Mouse (Mus musculus) hindbrain, embryonic 16.5 days (tissue): Measurements from ENCODE around the gene Ap5z1. TPM values are rescaled to one million over a fixed set of nuclear protein-coding genes. Genes with fewer than 3 reads are reported as not detected.

ENCODE experiments used
- ATAC-seq: fragments of 200-750 bp; cut with Nextera tagmentation; 2 replicates; pipeline ENCODE4 v1.8.0; 2017; ENCODE audit warnings: moderate TSS enrichment, moderate library complexity
- H3K27ac ChIP-seq: fragments of 300-500 bp; sonication (generic); 2 replicates; pipeline ENCODE4 v1.5.1; 2014; ENCODE audit warnings: low read depth, mild to moderate bottlenecking, control low read depth, low read length, moderate library complexity
- H3K27me3 ChIP-seq: fragments of 300-500 bp; sonication (generic); replicated peaks from 2 replicates; pipeline ENCODE4 v1.6.1; 2014; ENCODE audit warnings: low read length; ENCODE audit not compliant: control insufficient read depth, insufficient read depth
- H3K36me3 ChIP-seq: fragments of 300-500 bp; sonication (generic); 2 replicates; pipeline ENCODE4 v1.6.1; 2014; ENCODE audit warnings: mild to moderate bottlenecking, low read length, moderate library complexity, mixed read lengths; ENCODE audit not compliant: control insufficient read depth, insufficient read depth
- H3K4me1 ChIP-seq: fragments of 300-500 bp; sonication (generic); 2 replicates; pipeline ENCODE4 v1.6.1; 2014; ENCODE audit warnings: low read depth, low read length; ENCODE audit not compliant: control insufficient read depth, insufficient read depth
- H3K4me2 ChIP-seq: fragments of 300-500 bp; sonication (generic); 2 replicates; pipeline ENCODE4 v1.6.1; 2014; ENCODE audit warnings: mild to moderate bottlenecking, low read length, control low read depth, moderate library complexity
- H3K4me3 ChIP-seq: fragments of 300-500 bp; sonication (generic); 2 replicates; pipeline ENCODE4 v1.5.1; 2014; ENCODE audit warnings: mild to moderate bottlenecking, low read length, control low read depth, moderate library complexity
- H3K9ac ChIP-seq: fragments of 300-500 bp; sonication (generic); 2 replicates; pipeline ENCODE4 v1.6.1; 2014; ENCODE audit warnings: low read depth, mild to moderate bottlenecking, control low read depth, low read length, moderate library complexity
- H3K9me3 ChIP-seq: fragments of 300-500 bp; sonication (generic); 2 replicates; pipeline ENCODE4 v1.6.1; 2014; ENCODE audit warnings: mild to moderate bottlenecking, low read length, moderate library complexity; ENCODE audit not compliant: control insufficient read depth
- WGBS: fragments of 180-500 bp; shearing (Covaris S2); extraction: QIAGEN DNeasy Blood & Tissue Kit; methylation state at CpG from one replicate; pipeline ENCODE4 v1.1.7; 2014; 5-methylcytosine and 5-hydroxymethylcytosine counted together
- polyA plus RNA-seq: library from polyadenylated mRNA; unstranded; fragments of >200 nt; fragmentation: Nextera tagmentation; extraction: Ambion mirVana; gene quantifications from 2 replicates; pipeline ENCODE4 v1.2.1, GENCODE M21; 2015

The Ap5z1 gene
- polyA plus RNA-seq, 1 experiment from 2014 or later: 12.3 TPM

DNA sequence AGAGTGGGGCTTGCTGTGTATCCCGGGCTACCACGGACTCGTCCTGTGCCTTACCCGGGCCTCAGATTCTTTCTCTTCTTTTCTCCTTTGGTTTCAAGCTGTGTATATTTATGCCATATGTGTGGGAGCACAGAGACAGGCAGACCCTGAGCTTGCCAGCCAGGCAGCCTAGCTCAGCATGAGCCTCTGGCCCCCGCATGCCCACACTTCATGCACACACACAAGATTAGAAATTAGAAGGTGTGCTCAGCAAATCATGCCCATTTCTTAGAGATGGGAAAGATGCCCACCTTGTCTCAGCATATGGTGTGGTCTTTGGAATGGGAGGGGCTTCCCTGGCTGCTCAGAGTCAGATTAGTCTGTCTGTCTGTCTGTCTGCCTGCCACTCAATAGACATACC lies 29.7 kb upstream of the Ap5z1 start:
- no peak for ATAC-seq
- Histone ChIP-seq H3K9me3 (no peaks in the 10 kb centered on the region), H3K27ac (no peak overlapping the region), H3K4me2 (no peak overlapping the region), H3K9ac (no peak overlapping the region), H3K36me3 (peaks cover 14% of the 10 kb centered on the region), H3K27me3 (no peaks in the 10 kb centered on the region), H3K4me1 (peaks cover 8% of the 10 kb centered on the region; the same call in 1 of the 2 replicates), H3K4me3 (no peak overlapping the region)
- WGBS: 53% methylated on average over 5 of the region's 5 CpGs

DNA sequence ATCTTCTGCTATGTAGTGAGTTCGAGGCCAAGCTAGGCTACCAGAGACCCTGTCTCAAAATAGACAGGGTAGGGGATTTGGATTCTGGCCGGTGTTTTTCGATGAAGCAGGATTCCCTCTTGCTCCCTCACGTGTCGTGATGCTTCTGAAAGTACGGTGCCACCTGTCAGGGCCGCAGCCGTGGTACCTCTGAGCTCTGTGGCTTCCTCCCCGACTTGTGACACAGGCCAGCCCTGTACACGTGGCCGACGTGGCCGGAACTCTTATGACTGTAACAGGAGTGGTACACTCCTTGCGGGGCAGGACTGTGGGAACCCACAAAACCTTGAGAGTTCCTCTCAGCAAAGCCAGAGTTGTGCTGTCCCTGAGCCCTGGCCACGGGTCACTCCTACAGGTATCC lies 28.0 kb upstream of the Ap5z1 start:
- Histone ChIP-seq H3K36me3 (peaks cover 14% of the 10 kb centered on the region), H3K9ac (no peak overlapping the region), H3K9me3 (no peaks in the 10 kb centered on the region), H3K4me1 (peaks cover 20% of the 10 kb centered on the region), H3K27me3 (no peaks in the 10 kb centered on the region), H3K27ac (no peak overlapping the region), H3K4me2 (no peak overlapping the region), H3K4me3 (no peak overlapping the region)
- WGBS: 98% methylated on average over 15 of the region's 15 CpGs
- ATAC-seq: no peak

DNA sequence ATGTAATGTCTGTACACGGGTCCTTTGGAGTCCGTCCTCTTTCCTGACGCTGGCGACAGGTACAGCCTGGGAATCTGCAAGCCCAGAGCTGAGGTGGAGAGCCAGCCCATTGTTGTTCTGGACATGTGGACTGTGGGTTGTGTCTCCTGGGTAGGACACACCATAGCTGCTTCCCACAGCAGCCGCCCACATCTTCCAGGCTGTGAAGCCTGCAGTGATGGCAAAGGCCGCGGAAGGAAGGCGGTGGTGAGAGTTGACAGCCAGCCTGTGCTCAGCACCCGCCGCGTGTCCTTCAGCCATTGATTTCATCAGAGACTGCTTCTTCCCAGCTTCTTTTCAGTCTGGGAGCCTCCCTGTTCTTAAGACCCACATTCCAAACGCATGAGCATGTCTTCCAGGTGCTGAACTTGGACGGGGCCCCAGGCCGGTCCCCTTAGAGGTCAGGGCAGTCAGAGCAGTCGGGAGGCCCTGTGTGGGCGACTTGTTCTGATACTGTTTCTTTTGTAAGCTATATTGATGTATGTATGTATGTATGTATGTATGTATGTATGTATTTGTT lies 25.3 kb upstream of the Ap5z1 start:
- H3K27ac ChIP-seq: no peak overlapping the region
- H3K36me3 ChIP-seq: peaks cover 14% of the 10 kb centered on the region
- H3K4me3 ChIP-seq: no peak overlapping the region
- no peak overlapping the region for H3K9ac ChIP-seq
- peaks cover 20% of the 10 kb centered on the region for H3K4me1 ChIP-seq
- no peaks in the 10 kb centered on the region for H3K9me3 ChIP-seq
- no peaks in the 10 kb centered on the region for H3K27me3 ChIP-seq
- no peak overlapping the region for H3K4me2 ChIP-seq
- no peak for ATAC-seq
- WGBS: 81% methylated on average over 16 of the region's 16 CpGs

DNA sequence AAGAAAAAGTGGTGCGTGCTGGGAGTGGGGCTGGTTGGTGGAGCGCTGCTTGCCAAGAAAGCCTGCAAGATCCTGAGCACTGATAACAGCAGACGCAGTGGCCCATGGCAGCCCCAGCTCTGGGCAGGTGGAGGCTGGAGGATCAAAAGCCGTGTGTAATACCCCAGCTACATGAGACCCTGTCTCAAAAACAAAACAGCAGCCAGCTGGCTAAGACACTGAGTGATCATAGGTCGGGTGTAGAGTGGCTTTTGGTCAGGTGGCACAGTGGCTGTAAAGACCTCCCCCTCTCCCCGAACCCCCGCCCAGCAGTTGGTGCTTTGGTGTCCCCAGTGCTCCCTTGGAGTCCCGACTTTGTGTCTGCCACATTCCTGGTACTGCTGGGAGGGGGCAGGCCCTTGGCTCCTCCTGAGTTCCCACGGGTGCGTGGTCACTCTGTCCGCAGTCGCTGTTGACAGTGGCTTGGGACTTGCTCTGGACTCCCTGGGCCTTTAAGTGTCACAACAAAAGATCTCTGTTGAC lies 23.8 kb upstream of the Ap5z1 start:
- peak overlapping the region; percentile 54 for H3K4me2 ChIP-seq
- H3K27ac ChIP-seq: peak overlapping the region; percentile 80
- 3% methylated on average over 11 of the region's 12 CpGs for WGBS
- H3K36me3 ChIP-seq: peaks cover 14% of the 10 kb centered on the region
- H3K9me3 ChIP-seq: no peaks in the 10 kb centered on the region
- H3K9ac ChIP-seq: peak overlapping the region; percentile 32; the same call in 1 of the 2 replicates
- peaks cover 22% of the 10 kb centered on the region for H3K4me1 ChIP-seq
- H3K27me3 ChIP-seq: no peaks in the 10 kb centered on the region
- H3K4me3 ChIP-seq: peak overlapping the region; percentile 20
- ATAC-seq: peak; percentile 77

DNA sequence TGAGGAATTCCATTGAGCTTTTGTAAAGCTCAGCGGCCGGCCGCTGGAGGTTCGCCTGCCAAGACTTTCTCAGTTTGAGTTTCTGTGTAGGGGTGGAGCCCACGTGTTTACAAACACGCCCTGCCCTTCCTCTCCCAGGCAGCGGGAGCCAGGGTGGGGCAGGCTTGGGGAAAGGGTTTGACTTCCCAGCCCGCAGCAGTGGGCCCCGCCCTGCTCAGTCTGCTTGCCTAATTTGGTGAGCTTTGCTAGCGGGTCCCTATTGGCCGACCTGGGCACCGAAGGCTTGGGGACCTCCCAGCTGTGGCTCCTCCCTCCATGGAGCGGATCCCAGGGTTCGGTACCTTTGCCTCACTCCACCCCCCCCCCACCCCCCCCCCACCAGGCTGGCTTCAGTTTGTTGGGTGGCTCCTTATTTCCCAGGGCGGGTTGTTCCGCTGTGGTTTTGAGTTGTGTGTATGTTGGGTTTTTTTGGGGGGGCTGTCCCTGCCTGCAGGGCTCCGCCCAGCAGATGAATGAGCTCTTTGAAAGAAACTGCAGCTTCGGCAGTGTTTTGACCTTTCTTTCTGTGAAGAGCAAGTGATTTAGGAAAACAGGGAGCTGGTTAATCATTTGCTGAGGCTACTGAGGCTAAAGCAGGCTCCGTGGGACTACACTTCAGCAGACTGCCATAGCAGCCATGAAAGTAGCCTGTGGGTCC lies 23.1 kb upstream of the Ap5z1 start:
- Histone ChIP-seq H3K27me3 (no peaks in the 10 kb centered on the region), H3K9ac (0 out of 2 replicates have a peak overlapping the region, but pooled peaks have one; percentile 11), H3K36me3 (peaks cover 9% of the 10 kb centered on the region), H3K4me2 (peak overlapping the region; percentile 54), H3K4me1 (peaks cover 24% of the 10 kb centered on the region), H3K27ac (peak overlapping the region; percentile 80), H3K4me3 (peak overlapping the region; percentile 20), H3K9me3 (no peaks in the 10 kb centered on the region)
- peak; percentile 90 for ATAC-seq
- WGBS: 2% methylated on average over 19 of the region's 19 CpGs

DNA sequence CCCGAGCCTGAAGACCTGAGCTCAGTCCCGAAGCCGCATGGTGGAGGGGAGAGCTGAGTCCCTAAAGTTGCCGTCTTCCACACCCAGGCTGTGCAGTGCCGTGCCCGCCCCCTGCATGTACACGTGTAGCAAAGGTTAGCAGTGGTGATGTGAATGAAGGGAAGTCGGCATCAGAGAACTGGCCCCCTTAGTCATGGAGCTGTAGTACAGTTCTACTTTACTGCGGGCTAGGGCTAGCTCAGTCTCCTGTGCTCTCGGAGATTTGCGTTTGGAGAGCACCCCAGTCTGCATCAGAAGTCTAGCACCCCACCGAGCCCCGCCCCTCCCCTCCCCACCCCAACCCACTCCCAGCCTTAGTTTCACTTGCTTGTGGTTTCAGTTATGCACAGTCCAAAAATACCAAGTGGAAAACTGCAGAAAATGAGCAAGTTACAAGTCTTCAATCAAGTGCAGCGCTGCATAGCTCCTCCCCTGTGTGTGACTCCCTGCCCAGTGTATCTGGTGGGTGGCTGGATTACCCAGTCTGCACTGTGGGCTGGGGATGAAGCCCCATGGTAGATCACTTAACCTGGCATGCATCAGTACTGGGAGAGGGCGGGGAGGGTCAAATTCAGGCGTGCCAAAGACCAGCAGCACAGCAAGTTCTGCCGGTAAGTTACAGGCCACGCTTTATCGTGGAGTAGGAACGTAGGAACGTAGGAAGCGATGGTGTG lies 22.3 kb upstream of the Ap5z1 start:
- peaks cover 2% of the 10 kb centered on the region; the same call in 1 of the 2 replicates for H3K36me3 ChIP-seq
- ATAC-seq: no peak
- no peak overlapping the region for H3K4me3 ChIP-seq
- H3K4me1 ChIP-seq: peaks cover 26% of the 10 kb centered on the region
- no peaks in the 10 kb centered on the region for H3K27me3 ChIP-seq
- H3K9me3 ChIP-seq: no peaks in the 10 kb centered on the region
- peak overlapping the region; percentile 80 for H3K27ac ChIP-seq
- 52% methylated on average over 22 of the region's 22 CpGs for WGBS
- peak overlapping the region; percentile 54; the same call in 1 of the 2 replicates for H3K4me2 ChIP-seq
- H3K9ac ChIP-seq: no peak overlapping the region

DNA sequence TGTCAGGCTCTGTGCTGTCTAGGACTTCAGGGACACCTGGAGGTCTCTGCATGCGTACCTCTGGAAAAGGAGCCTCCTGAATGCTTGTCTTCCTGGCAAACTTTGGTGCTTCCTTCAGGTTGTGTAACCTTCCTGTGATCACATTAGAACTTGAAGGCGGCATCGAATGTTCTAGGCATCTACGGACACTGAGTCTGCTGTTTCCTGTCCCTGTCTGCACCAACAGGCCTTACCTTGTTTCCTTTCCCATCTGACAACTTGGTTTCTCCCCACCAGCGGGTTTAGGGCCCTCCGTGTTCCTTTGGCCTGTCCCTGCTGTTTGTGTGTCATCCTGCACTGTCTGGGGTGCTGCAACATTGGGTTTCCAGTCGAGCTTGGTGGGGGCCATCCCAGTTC lies 21.7 kb upstream of the Ap5z1 start:
- Histone ChIP-seq H3K4me3 (no peak overlapping the region), H3K4me2 (no peak overlapping the region), H3K27ac (no peak overlapping the region; the same call in 1 of the 2 replicates), H3K4me1 (peaks cover 26% of the 10 kb centered on the region), H3K36me3 (no peaks in the 10 kb centered on the region), H3K9ac (no peak overlapping the region), H3K9me3 (no peaks in the 10 kb centered on the region), H3K27me3 (no peaks in the 10 kb centered on the region)
- 83% methylated on average over 7 of the region's 7 CpGs for WGBS
- ATAC-seq: no peak

DNA sequence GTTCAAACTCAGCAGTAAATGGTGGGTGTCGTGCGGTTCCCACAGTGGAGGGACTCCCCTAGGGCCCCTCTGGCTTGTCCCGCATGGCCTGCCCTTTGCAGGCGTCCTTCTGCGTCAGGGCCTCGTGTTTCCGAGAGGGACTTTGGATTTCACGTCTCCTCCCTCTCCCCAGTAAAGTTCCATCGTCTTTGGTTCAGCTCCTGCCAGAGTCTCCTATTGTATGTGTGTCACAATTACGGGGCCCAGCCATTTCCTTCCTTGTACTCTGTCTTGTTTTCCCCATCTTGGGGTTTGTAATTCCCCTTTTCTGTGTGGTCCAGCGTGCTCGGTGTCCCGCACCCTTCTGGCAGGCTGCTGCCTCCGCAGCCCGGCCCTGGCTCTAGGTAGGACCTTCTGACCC lies 20.2 kb upstream of the Ap5z1 start:
- H3K36me3 ChIP-seq: no peaks in the 10 kb centered on the region
- no peak overlapping the region for H3K4me3 ChIP-seq
- H3K27me3 ChIP-seq: no peaks in the 10 kb centered on the region
- 55% methylated on average over 15 of the region's 15 CpGs for WGBS
- H3K4me1 ChIP-seq: peaks cover 31% of the 10 kb centered on the region
- no peak overlapping the region for H3K9ac ChIP-seq
- no peaks in the 10 kb centered on the region for H3K9me3 ChIP-seq
- ATAC-seq: no peak
- H3K4me2 ChIP-seq: no peak overlapping the region
- H3K27ac ChIP-seq: no peak overlapping the region

DNA sequence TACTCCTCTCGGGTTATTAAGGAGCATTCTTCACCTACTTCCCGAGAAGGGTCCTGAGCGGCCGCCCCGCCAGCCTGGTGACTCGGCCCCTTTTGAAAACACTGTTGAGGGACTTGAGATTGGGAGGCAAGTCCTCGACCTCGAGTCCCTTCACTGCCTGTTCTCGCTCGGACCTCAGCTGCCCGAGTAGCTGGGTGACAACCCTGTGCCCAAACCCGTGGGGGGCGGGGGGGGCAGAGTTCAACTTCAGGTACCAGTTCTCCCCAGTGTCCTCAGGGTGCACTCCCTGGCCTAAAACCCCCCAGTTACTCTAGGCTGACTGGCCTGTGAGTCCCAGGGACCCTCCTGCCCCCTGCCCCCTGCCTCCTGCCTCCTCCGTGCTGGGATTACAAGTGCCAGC lies 19.8 kb upstream of the Ap5z1 start:
- Histone ChIP-seq H3K4me2 (no peak overlapping the region), H3K9ac (no peak overlapping the region), H3K9me3 (no peaks in the 10 kb centered on the region), H3K4me3 (no peak overlapping the region), H3K27ac (no peak overlapping the region), H3K27me3 (no peaks in the 10 kb centered on the region), H3K36me3 (no peaks in the 10 kb centered on the region), H3K4me1 (peaks cover 31% of the 10 kb centered on the region)
- ATAC-seq: no peak
- 75% methylated on average over 14 of the region's 14 CpGs for WGBS
